Mouse (Mus musculus) embryonic facial prominence, embryonic 15.5 days (tissue): ENCODE measurements around the gene Spef1. TPM values are rescaled to one million over a fixed set of nuclear protein-coding genes. Genes with fewer than 3 reads are reported as not detected.
"Not testable (repeated sequence)": the region's sequence is repeated elsewhere in the genome, so short reads cannot be mapped to it uniquely, and the experiment has no call there.

Experiments used
- ATAC-seq: fragments of 200-750 bp; cut with Nextera tagmentation; 2 replicates; pipeline ENCODE4 v1.8.0; 2017; ENCODE audit warnings: low read depth, moderate TSS enrichment; ENCODE audit not compliant: insufficient number of reproducible peaks, low FRiP score, low TSS enrichment
- H3K27ac ChIP-seq: fragments of 300-500 bp; sonication (generic); replicated peaks from 2 replicates; pipeline ENCODE4 v1.5.1; 2015; ENCODE audit warnings: mild to moderate bottlenecking, inconsistent platforms
- H3K27me3 ChIP-seq: fragments of 300-500 bp; sonication (generic); 2 replicates; pipeline ENCODE4 v1.6.1; 2015; ENCODE audit warnings: inconsistent platforms
- H3K36me3 ChIP-seq: fragments of 300-500 bp; sonication (generic); 2 replicates; pipeline ENCODE4 v1.6.1; 2015; ENCODE audit warnings: mild to moderate bottlenecking, inconsistent platforms
- H3K4me1 ChIP-seq: fragments of 300-500 bp; sonication (generic); 2 replicates; pipeline ENCODE4 v1.6.1; 2015; ENCODE audit warnings: inconsistent platforms
- H3K4me2 ChIP-seq: fragments of 300-500 bp; sonication (generic); replicated peaks from 2 replicates; pipeline ENCODE4 v1.6.1; 2015; ENCODE audit warnings: mild to moderate bottlenecking, inconsistent platforms
- H3K4me3 ChIP-seq: fragments of 300-500 bp; sonication (generic); replicated peaks from 2 replicates; pipeline ENCODE4 v1.5.1; 2015; ENCODE audit warnings: mild to moderate bottlenecking, inconsistent platforms
- H3K9ac ChIP-seq: fragments of 300-500 bp; sonication (generic); 2 replicates; pipeline ENCODE4 v1.6.1; 2015; ENCODE audit warnings: inconsistent platforms
- H3K9me3 ChIP-seq: fragments of 300-500 bp; sonication (generic); replicated peaks from 2 replicates; pipeline ENCODE4 v1.6.1; 2016; ENCODE audit warnings: inconsistent platforms
- WGBS: fragments of 180-500 bp; shearing (Covaris S2); methylation state at CpG from one replicate; pipeline ENCODE4 v1.1.7; 2015; 5-methylcytosine and 5-hydroxymethylcytosine counted together
- polyA plus RNA-seq: library from polyadenylated mRNA; unstranded; fragments of >200 nt; fragmentation: Nextera tagmentation; extraction: Ambion mirVana; gene quantifications from 2 replicates; pipeline ENCODE4 v1.2.1, GENCODE M21; 2015

Gene Spef1
- polyA plus RNA-seq = 10.3 and 15.2 TPM in 2 replicates

DNA sequence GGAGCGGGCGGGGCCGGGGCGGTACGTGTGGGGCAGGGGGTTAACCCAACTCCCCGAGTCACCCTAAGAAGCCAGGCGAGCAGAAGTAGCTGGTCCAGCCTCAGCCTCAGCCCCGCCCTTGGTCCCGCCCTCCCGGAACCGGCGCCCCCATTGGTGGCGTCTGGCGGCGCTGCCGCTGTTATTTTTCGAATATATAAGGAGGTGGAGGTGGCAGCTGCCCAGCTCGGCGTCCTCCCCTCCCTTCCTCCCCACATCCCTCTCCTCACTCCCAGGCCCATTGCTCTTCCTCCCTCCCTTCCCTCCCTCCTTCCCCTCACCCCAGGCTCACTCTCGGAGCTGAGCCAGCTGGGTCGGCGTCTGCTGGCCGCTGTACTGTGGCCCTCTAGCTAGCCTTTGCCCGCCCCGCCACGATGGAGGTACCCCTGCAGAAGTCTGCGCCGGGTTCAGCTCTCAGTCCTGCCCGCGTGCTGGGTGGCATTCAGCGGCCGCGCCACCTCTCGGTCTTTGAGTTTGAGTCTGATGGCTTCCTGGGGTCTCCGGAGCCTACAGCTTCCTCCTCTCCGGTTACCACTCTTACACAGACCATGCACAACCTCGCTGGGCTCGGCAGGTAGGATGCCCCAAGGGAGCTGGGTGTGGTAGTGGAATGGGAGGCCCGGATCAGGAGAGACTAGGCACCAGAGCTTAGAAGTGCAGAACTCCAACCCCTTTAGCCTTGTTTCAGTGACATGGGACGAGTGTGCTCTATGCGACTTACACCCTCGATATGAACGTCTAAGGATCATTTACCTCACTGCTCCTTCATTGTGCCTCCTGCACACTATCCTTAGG lies at the start of gene Spef1, which contains the start of gene Cdc25b:
Spef1 (minus strand) TSS at position 512 of the 831 bp plus-strand sequence.
Cdc25b (plus strand) TSS at position 179 of the 831 bp plus-strand sequence.
- H3K9ac ChIP-seq = peak within 1 kb of the TSS; percentile 63
- H3K4me1 ChIP-seq = peaks cover 40% of the 10 kb centered on the region
- WGBS = under 1% methylated on average over 43 of the region's 43 CpGs

DNA sequence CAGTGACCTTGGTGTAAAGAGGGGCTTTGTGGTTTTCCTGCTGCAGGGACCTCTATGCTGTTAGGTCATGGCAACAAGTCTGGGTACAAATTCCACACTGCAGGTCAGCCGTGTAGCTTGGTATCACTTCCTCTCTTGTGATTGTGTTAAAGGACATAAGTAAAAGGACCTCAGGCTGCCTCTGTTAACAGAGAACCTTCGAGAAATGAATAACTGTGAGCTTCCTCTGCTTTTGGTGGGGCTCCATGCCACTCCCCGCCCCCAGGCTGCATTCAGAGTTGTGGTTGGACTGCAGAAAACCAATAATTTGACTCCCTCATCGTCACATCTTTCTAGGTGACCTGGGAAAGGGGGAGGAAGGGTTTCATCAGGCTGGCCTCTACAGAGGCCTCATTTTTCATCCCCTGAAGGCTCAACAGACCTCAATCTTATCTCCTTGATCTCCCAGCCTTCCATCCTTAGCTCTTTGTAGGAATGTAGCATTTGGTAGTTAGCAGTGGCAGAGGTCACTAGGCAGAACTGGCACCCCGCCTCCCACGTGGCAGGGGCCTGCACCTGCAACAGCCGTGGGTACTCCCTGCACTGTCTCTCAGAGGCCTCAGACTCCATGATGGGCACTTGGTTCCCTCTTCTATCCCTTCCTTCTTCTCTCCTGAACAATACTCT lies 48.0 kb upstream of the Spef1 start:
- peaks cover 24% of the 10 kb centered on the region for H3K36me3 ChIP-seq
- peak overlapping the region; percentile 68 for H3K4me3 ChIP-seq
- H3K9ac ChIP-seq = no peak overlapping the region
- 66% methylated on average over 7 of the region's 7 CpGs for WGBS
- ATAC-seq = no peak
- no peaks in the 10 kb centered on the region for H3K27me3 ChIP-seq
- H3K9me3 ChIP-seq = no peaks in the 10 kb centered on the region
- peaks cover 23% of the 10 kb centered on the region for H3K4me1 ChIP-seq
- peak overlapping the region; percentile 85 for H3K4me2 ChIP-seq
- H3K27ac ChIP-seq = no peak overlapping the region

More for the DNA sequence above, at the start of gene Spef1, which contains the start of gene Cdc25b:
- peak within 1 kb of the TSS; percentile 92 for H3K4me2 ChIP-seq
- peak within 1 kb of the TSS; percentile 70 for H3K4me3 ChIP-seq
- no peaks in the 10 kb centered on the region for H3K27me3 ChIP-seq
- peak; percentile 91 for ATAC-seq
- H3K36me3 ChIP-seq = peaks cover 15% of the 10 kb centered on the region; the same call in 1 of the 2 replicates
- H3K27ac ChIP-seq = peak within 1 kb of the TSS; percentile 78
- H3K9me3 ChIP-seq = no peaks in the 10 kb centered on the region

DNA sequence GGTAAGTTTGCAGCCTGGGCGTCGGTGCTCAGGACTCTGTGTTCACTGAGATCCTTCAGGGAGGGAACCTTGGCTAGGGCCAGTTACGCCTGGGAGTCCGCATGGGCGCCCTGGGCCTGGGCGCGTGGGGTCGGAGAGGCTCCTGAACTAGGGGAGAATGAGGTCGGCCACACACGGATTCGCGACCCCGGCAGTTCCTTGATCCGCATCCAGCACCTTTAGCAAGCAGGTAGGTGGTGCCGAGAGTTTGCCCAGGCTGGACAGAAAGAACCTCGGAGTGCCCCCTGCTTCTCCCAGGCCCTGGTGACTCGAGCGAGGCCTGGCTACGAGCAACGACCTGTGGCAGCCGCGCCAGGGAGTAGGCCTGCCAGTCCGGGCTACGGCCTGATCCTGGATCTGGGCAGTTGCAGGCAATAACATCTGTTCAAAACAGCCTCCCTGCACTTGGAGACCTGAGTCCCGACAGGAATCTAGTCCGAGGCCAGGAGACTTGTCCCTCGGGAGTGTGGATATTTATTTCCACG lies 47.1 kb upstream of the Spef1 start:
- Histone ChIP-seq H3K27ac (peak overlapping the region; percentile 79), H3K9me3 (no peaks in the 10 kb centered on the region), H3K27me3 (no peaks in the 10 kb centered on the region), H3K9ac (peak overlapping the region; percentile 75), H3K36me3 (peaks cover 16% of the 10 kb centered on the region), H3K4me1 (peaks cover 23% of the 10 kb centered on the region), H3K4me2 (peak overlapping the region; percentile 85), H3K4me3 (peak overlapping the region; percentile 68)
- no peak for ATAC-seq
- WGBS = 11% methylated on average over 28 of the region's 28 CpGs

DNA sequence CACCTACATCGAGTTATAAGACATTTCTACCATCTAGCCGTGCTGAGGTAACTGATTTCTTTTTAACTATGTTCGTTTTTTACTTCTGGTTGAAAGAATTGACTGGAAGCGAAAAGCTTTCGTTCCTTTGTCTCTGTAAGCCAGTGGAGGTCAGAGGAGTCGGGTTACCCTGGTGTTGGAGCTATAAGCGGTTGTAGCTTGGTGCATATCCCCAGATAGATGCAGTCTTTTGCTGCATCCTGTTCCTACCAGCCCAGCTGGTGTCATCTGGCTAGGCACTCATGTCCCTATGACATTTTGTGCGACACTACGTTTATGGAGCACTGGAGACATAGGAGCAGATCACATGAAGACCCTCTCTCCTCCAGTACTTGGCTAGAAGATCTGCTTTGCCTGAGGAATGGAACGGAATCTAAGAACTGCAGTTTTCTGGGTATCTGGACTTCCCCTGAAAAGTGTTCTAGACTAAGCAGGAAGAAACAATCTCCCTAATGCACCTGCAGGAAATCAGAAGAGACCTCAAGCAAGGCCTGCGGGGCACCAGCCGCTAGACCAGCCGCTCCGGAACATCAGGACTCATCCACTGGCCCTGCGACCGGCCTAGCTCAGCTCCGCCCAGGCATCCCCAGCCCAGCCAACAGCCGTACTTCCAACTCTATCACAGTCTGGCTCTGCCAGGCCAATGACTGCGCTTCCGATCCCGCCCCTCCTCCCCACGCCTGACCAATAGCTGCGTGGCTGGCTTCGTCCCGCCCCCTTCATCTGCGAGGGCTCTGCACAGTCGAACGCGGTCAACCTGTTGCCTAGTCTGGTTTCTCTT lies 46.4 kb upstream of the Spef1 start, which contains the start of gene Mavs:
Mavs (plus strand) TSS at position 757 of the 820 bp plus-strand sequence.
- peak within 1 kb of the TSS; percentile 85 for H3K4me2 ChIP-seq
- H3K27me3 ChIP-seq = no peaks in the 10 kb centered on the region
- H3K4me1 ChIP-seq = peaks cover 23% of the 10 kb centered on the region
- peak within 1 kb of the TSS; percentile 79 for H3K27ac ChIP-seq
- H3K36me3 ChIP-seq = peaks cover 9% of the 10 kb centered on the region
- peak within 1 kb of the TSS; percentile 68 for H3K4me3 ChIP-seq
- peak within 1 kb of the TSS; percentile 75 for H3K9ac ChIP-seq
- no peaks in the 10 kb centered on the region for H3K9me3 ChIP-seq
- WGBS = 7% methylated on average over 29 of the region's 29 CpGs
- peak; percentile 100 for ATAC-seq

DNA sequence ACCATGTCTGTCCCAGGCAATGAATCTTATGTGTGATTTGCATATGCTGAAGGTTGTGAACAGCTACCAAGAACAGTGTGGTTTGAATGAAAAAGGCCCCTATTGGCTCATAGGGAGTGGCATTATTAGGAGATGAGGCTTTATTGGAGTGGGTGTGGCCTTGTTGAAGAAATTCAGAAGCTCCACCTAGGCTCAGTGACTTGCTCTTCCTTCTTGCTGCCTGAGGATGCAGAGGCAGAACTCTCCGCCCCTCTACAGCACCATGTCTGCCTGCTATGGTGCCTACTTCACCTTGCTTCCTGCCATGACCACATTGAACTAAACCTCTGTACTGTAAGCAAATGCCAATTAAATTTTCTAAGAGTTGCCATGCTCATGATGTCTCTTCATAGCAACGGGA lies 45.5 kb upstream of the Spef1 start:
- Histone ChIP-seq H3K27ac (no peak overlapping the region), H3K4me2 (no peak overlapping the region), H3K9me3 (no peaks in the 10 kb centered on the region), H3K4me1 (peaks cover 23% of the 10 kb centered on the region), H3K27me3 (no peaks in the 10 kb centered on the region), H3K36me3 (0 out of 2 replicates have a peak, but pooled peaks cover 3% of the 10 kb centered on the region), H3K4me3 (no peak overlapping the region), H3K9ac (no peak overlapping the region)
- no peak for ATAC-seq
- 87% methylated on average over 2 of the region's 2 CpGs for WGBS

DNA sequence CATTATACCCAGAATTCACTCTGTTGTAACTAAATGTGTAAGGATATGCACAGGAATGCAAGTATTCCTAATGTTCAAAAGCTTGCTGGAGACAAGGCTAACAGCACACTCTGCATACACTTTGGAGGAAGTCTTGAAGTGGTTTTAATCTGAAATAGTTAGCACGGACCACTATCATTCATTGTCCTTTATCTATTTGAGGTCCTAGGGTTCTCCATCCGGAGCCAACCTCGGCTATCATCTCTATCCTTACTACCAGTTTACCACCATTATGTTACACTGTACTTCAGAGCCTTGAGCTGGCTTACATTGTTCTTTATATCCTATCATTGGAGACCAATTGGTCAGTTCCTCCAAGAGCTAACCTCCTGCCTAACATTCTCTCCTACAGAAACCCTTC lies 40.2 kb upstream of the Spef1 start:
- H3K36me3 ChIP-seq = no peaks in the 10 kb centered on the region

DNA sequence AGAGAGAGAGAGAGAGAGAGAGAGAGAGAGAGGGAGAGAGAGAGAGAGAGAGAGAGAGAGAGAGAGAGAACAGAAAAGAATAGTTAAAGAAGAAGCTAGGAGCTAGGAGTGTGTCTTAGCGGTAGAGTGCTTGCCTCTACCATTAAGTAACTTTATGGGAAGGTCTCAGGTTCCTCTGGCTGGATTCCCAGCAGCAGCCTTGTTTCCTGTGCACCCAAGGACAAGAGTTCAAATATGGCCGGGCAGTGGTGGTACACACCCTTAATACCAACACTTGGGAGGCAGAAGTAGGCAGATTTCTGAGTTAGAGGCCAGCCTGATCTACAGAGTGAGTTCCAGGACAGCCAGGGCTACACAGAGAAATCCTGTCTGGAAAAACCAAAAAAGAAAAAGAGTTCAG lies 39.6 kb upstream of the Spef1 start:
- H3K4me1 ChIP-seq, H3K4me3 ChIP-seq, H3K36me3 ChIP-seq, H3K9ac ChIP-seq, H3K27me3 ChIP-seq, ATAC-seq, H3K9me3 ChIP-seq, H3K27ac ChIP-seq, H3K4me2 ChIP-seq: not testable (repeated sequence)
- 64% methylated on average over 2 of the region's 2 CpGs for WGBS

More for the DNA sequence above, 40.2 kb upstream of the Spef1 start:
- Histone ChIP-seq H3K27ac (no peak overlapping the region), H3K9me3 (no peaks in the 10 kb centered on the region), H3K4me2 (no peak overlapping the region), H3K9ac (no peak overlapping the region), H3K27me3 (no peaks in the 10 kb centered on the region), H3K4me1 (no peaks in the 10 kb centered on the region), H3K4me3 (no peak overlapping the region)
- WGBS = 86% methylated on average over 3 of the region's 3 CpGs
- ATAC-seq = no peak

DNA sequence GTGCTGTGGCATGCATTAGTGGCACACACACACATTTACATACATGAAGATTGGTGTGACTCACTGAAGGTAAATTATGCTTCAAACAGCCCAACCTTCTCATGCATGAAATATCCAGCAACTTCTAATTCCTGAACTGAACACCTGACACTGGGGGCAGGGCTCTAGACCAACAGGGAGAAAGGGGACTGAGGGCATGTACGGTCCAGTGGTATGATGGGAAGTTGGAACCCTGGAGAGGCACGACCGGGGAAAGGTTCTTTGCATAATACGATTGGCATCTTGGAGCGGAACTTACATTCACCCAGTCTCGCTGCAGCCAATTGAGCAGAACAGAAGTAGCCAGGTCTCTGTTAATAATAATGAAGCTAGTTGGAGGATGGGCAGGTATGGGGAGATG lies 38.1 kb upstream of the Spef1 start:
- H3K4me1 ChIP-seq = no peaks in the 10 kb centered on the region
- 80% methylated on average over 6 of the region's 6 CpGs for WGBS
- H3K36me3 ChIP-seq = no peaks in the 10 kb centered on the region
- H3K4me2 ChIP-seq = no peak overlapping the region
- ATAC-seq = no peak
- no peak overlapping the region for H3K27ac ChIP-seq
- no peak overlapping the region for H3K4me3 ChIP-seq
- no peak overlapping the region for H3K9ac ChIP-seq
- H3K9me3 ChIP-seq = no peaks in the 10 kb centered on the region
- H3K27me3 ChIP-seq = no peaks in the 10 kb centered on the region

DNA sequence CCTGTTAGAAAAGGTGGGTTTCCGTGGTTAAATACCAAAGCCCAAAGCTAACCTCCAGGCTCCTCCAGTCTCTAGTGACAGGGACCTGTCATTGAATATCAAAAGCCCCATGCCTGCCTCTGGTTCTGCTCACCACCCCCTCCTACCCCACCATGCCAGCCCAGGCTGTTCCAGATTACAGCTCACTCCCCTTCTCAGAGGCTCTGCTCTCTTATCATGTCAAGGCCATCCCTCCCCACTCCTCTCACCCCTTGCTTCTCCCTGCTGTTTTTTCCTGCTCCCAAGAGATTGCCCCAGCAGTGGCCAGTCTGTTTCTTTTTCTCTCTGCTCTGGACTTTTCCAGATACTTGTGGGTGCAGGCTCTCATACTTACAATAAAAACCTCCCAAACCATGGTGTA lies 36.5 kb upstream of the Spef1 start:
- no peak overlapping the region for H3K4me2 ChIP-seq
- no peak overlapping the region for H3K27ac ChIP-seq
- H3K36me3 ChIP-seq = no peaks in the 10 kb centered on the region
- no peak overlapping the region for H3K9ac ChIP-seq
- no peak overlapping the region for H3K4me3 ChIP-seq
- no peaks in the 10 kb centered on the region for H3K4me1 ChIP-seq
- WGBS = 59% methylated on average over 1 of the region's 1 CpGs
- no peaks in the 10 kb centered on the region for H3K9me3 ChIP-seq
- ATAC-seq = no peak
- H3K27me3 ChIP-seq = no peaks in the 10 kb centered on the region

DNA sequence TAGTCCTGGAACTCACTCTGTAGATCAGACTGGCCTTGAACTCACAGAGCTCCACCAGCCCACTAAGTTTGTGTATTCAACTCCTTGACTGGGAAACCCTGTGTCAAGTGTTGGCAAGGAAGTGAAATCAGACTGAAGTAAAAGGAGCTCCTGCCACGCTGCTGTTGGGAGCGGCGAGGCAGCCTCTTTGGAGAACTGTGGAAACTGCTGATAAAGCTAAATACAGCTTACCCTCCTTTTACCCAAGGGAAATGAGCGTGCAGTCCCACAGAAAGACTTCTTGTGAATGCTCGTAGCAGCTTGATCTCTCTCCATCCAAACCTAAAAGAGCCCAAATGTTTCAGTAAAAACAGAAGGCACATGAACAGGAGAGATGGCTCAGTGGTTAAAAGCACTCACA lies 35.5 kb upstream of the Spef1 start:
- 45% methylated on average over 5 of the region's 5 CpGs for WGBS
- ATAC-seq = no peak
- H3K4me1 ChIP-seq = no peaks in the 10 kb centered on the region
- no peak overlapping the region for H3K27ac ChIP-seq
- H3K4me3 ChIP-seq = no peak overlapping the region
- H3K27me3 ChIP-seq = no peaks in the 10 kb centered on the region
- H3K36me3 ChIP-seq = no peaks in the 10 kb centered on the region
- no peaks in the 10 kb centered on the region for H3K9me3 ChIP-seq
- H3K9ac ChIP-seq = no peak overlapping the region
- H3K4me2 ChIP-seq = no peak overlapping the region
